ENCODE assay signal across 8 mouse cellular contexts in the genomic region with DNA sequence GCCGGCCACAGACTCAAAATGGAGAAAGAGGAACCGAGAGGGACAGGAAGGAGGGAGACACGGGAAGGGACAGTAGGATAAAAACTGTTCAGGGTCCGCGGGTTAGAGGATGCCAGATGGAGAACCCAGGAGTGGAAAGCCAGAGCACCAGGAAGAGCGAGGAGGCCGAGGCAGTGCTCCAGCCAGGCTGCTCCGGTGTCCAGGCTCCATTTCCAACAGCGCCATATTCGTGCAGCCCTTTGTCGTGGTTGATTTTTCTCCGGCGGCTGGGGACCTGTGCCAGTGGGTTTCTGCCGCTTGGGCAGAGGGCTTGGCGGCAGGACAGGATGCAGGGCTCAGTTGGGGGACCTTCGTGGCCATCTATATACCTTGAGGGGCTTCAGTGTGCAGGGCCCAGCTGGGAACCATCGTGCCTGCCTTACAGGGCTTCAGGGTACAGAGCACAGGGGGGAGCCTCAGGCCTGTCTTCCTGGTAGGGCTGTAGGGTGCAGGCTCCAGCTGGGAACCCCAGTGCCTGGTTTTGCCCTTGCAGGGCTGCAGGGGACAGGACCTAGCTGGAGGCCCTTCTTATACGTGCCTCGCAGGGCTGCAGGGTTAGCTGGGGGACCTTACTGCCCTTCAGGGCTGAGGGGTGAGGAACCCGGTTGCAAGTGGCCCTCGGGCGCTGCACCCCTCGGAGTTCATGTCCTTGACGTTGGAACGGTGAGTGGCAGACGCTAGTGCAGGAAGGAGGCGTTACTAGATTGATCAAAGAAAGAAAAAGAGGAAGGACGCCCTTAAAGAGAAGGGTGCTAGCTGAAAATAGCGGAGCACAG.
A peak's percentile ranks its signal among the peaks of the same experiment; 100 is the strongest.
DNase-seq lines count a peak whose midpoint lies in the region; ATAC-seq and TF ChIP-seq lines count a peak whose summit lies in the region.

No protein-coding gene starts in this region.

- peak overlapping the region; percentile 50 for H3K4me3 ChIP-seq in forebrain, embryonic 10.5 days
- peak overlapping the region; percentile 53 for H3K4me3 ChIP-seq in heart, postnatal 0 days (ENCODE audit: low read depth, low read length)
- H3K4me3 ChIP-seq in liver, embryonic 15.5 days (replicated peaks), result peak overlapping the region; percentile 53
- H3K4me3 ChIP-seq in thymus, adult 2 months (ENCODE audit: control insufficient read depth, insufficient read depth, low read length), result peak overlapping the region; percentile 79

- under 1% methylated on average over 29 of the region's 29 CpGs for WGBS in forebrain, embryonic 10.5 days
- WGBS in heart, postnatal 0 days, result under 1% methylated on average over 29 of the region's 29 CpGs
- under 1% methylated on average over 29 of the region's 29 CpGs for WGBS in liver, embryonic 15.5 days (ENCODE audit: insufficient replicate concordance)
- whole genome bisulfite sequencing in thymus, adult 2 months, result under 1% methylated on average over 29 of the region's 29 CpGs

- ATAC-seq in heart, postnatal 0 days (ENCODE audit: insufficient read depth, low read depth), result peak; percentile 78
- ATAC-seq in liver, embryonic 15.5 days (ENCODE audit: insufficient read depth), result peak; percentile 42

- peaks cover 96% of the 10 kb centered on the region for H3K27me3 ChIP-seq in forebrain, embryonic 10.5 days (ENCODE audit: poor library complexity, severe bottlenecking)
- H3K27me3 ChIP-seq in heart, postnatal 0 days (ENCODE audit: control insufficient read depth, insufficient read depth, low read length), result peaks cover 21% of the 10 kb centered on the region; the same call in 1 of the 2 replicates
- peaks cover 62% of the 10 kb centered on the region for H3K27me3 ChIP-seq in liver, embryonic 15.5 days
- H3K27me3 ChIP-seq in thymus, adult 2 months (ENCODE audit: control insufficient read depth, insufficient read depth, low read length), result no peaks in the 10 kb centered on the region

- DNase-seq in B cell, adult 2 months, result peak; percentile 71 to 75
- peak; percentile 67 for DNase-seq in brain, adult 2 months (ENCODE audit: low read depth, low spot score)
- peak; percentile 56 for DNase-seq in forebrain, embryonic 10.5 days (ENCODE audit: extremely low spot score, low spot score)
- DNase-seq in heart, postnatal 0 days (ENCODE audit: low spot score), result peak; percentile 36
- peak; percentile 23 for DNase-seq in kidney, postnatal 14 days
- DNase-seq in neural tube, embryonic 10.5 days (ENCODE audit: extremely low spot score, low spot score), result peak; percentile 76
- DNase-seq in thymus, adult 2 months, result peak; percentile 71

- TF ChIP-seq POLR2A in thymus, adult 2 months (IDR thresholded peaks at IDR 0.05; ENCODE audit: control insufficient read depth, extremely low read depth, insufficient read depth, low read length, poor library complexity), result peak; percentile 53; the same call in 1 of the 2 replicates

- no peak for TF ChIP-seq CTCF in heart, postnatal 0 days (IDR thresholded peaks at IDR 0.05; ENCODE audit: low read depth)
- TF ChIP-seq CTCF in thymus, adult 2 months (IDR thresholded peaks at IDR 0.05; ENCODE audit: borderline replicate concordance, control insufficient read depth, extremely low read depth, insufficient read depth, low read length, poor library complexity), result no peak

- peak overlapping the region; percentile 74 for H3K27ac ChIP-seq in forebrain, embryonic 10.5 days
- H3K27ac ChIP-seq in heart, postnatal 0 days (ENCODE audit: low read depth), result 0 out of 2 replicates have a peak overlapping the region, but pooled peaks have one; percentile 13
- peak overlapping the region; percentile 48; the same call in 1 of the 2 replicates for H3K27ac ChIP-seq in liver, embryonic 15.5 days (replicated peaks)
- peak overlapping the region; percentile 59 for H3K27ac ChIP-seq in thymus, adult 2 months (ENCODE audit: control insufficient read depth, insufficient read depth, low read length)

- no peaks in the 10 kb centered on the region for H3K9me3 ChIP-seq in forebrain, embryonic 10.5 days
- no peaks in the 10 kb centered on the region for H3K9me3 ChIP-seq in heart, postnatal 0 days (replicated peaks; ENCODE audit: control insufficient read depth, low read length)
- H3K9me3 ChIP-seq in liver, embryonic 15.5 days (replicated peaks), result no peaks in the 10 kb centered on the region

- peaks cover 27% of the 10 kb centered on the region for H3K4me1 ChIP-seq in forebrain, embryonic 10.5 days
- 0 out of 2 replicates have a peak, but pooled peaks cover 8% of the 10 kb centered on the region for H3K4me1 ChIP-seq in heart, postnatal 0 days (ENCODE audit: control insufficient read depth, insufficient read depth)
- H3K4me1 ChIP-seq in liver, embryonic 15.5 days (replicated peaks), result peaks cover 18% of the 10 kb centered on the region
- H3K4me1 ChIP-seq in thymus, adult 2 months (replicated peaks; ENCODE audit: control insufficient read depth, insufficient read depth, low read length), result peaks cover 8% of the 10 kb centered on the region; the same call in 1 of the 2 replicates

- H3K36me3 ChIP-seq in forebrain, embryonic 10.5 days (replicated peaks), result no peaks in the 10 kb centered on the region
- H3K36me3 ChIP-seq in heart, postnatal 0 days (replicated peaks; ENCODE audit: control insufficient read depth, insufficient read depth, low read length), result no peaks in the 10 kb centered on the region
- no peaks in the 10 kb centered on the region for H3K36me3 ChIP-seq in liver, embryonic 15.5 days (replicated peaks)
- no peaks in the 10 kb centered on the region for H3K36me3 ChIP-seq in thymus, adult 2 months (ENCODE audit: control insufficient read depth, insufficient read depth, low read length)

- peak overlapping the region; percentile 48 for H3K9ac ChIP-seq in heart, postnatal 0 days (replicated peaks; ENCODE audit: low read depth, low read length)
- 0 out of 2 replicates have a peak overlapping the region, but pooled peaks have one; percentile 15 for H3K9ac ChIP-seq in liver, embryonic 15.5 days

- no peak for TF ChIP-seq EP300 in heart, postnatal 0 days (IDR thresholded peaks at IDR 0.05; ENCODE audit: low read depth)

- peak overlapping the region; percentile 80 for H3K4me2 ChIP-seq in heart, postnatal 0 days (ENCODE audit: low read depth, low read length)
- peak overlapping the region; percentile 73 for H3K4me2 ChIP-seq in liver, embryonic 15.5 days

Comparison
In these comparisons a context has a peak if more than half of its experiments do, and no peak if none do; other contexts are left out.
1. Peak in every context shown above with its lines: DNase-seq, ATAC-seq, H3K4me3 ChIP-seq and H3K27ac ChIP-seq.
2. DNase-seq: peak in every context shown above with its lines; median percentile 76 in neural tube, embryonic 10.5 days; 73 in B cell, adult 2 months; 71 in thymus, adult 2 months; 67 in brain, adult 2 months; 56 in forebrain, embryonic 10.5 days; 36 in heart, postnatal 0 days; 23 in kidney, postnatal 14 days.
3. H3K27ac ChIP-seq: peak in every context shown above with its lines; median percentile 74 in forebrain, embryonic 10.5 days; 59 in thymus, adult 2 months; 48 in liver, embryonic 15.5 days; 13 in heart, postnatal 0 days.